Mouse (Mus musculus) heart, embryonic 12.5 days (tissue): ENCODE measurements at regions not wholly inside any gene's neighbourhood (a gene's known extent, or its start where the extent isn't known, plus 50 kb on each side); places are given as distances from the start of the nearest gene placed in this dataset.
A peak's percentile ranks its signal among the peaks of the same experiment; 100 is the strongest.
"Not testable (repeated sequence)": the region's sequence is repeated elsewhere in the genome, so short reads cannot be mapped to it uniquely, and the experiment has no call there.

ENCODE experiments used
- ATAC-seq: fragments of 200-750 bp; cut with Nextera tagmentation; 2 replicates; pipeline ENCODE4 v1.8.0; 2017; ENCODE audit warnings: moderate TSS enrichment, moderate library complexity; ENCODE audit not compliant: insufficient number of reproducible peaks, low FRiP score
- H3K27ac ChIP-seq: fragments of 300-500 bp; sonication (generic); 2 replicates; pipeline ENCODE4 v1.5.1; 2016; ENCODE audit warnings: mild to moderate bottlenecking, moderate library complexity; ENCODE audit not compliant: poor library complexity, severe bottlenecking
- H3K27me3 ChIP-seq: fragments of 300-500 bp; sonication (generic); replicated peaks from 2 replicates; pipeline ENCODE4 v1.6.1; 2016; ENCODE audit warnings: mild to moderate bottlenecking, moderate library complexity
- H3K36me3 ChIP-seq: fragments of 300-500 bp; sonication (generic); 2 replicates; pipeline ENCODE4 v1.6.1; 2016; ENCODE audit warnings: mild to moderate bottlenecking, moderate library complexity
- H3K4me1 ChIP-seq: fragments of 300-500 bp; sonication (generic); replicated peaks from 2 replicates; pipeline ENCODE4 v1.6.1; 2016; ENCODE audit warnings: mild to moderate bottlenecking
- H3K4me2 ChIP-seq: fragments of 300-500 bp; sonication (generic); 2 replicates; pipeline ENCODE4 v1.6.1; 2016; ENCODE audit warnings: mild to moderate bottlenecking, moderate library complexity
- H3K4me3 ChIP-seq: fragments of 300-500 bp; sonication (generic); 2 replicates; pipeline ENCODE4 v1.5.1; 2016; ENCODE audit warnings: mild to moderate bottlenecking
- H3K9ac ChIP-seq: fragments of 300-500 bp; sonication (generic); 2 replicates; pipeline ENCODE4 v1.6.1; 2016; ENCODE audit warnings: mild to moderate bottlenecking, moderate library complexity
- H3K9me3 ChIP-seq: fragments of 300-500 bp; sonication (generic); replicated peaks from 2 replicates; pipeline ENCODE4 v1.6.1; 2016; ENCODE audit warnings: mild to moderate bottlenecking, moderate library complexity
- WGBS: fragments of 180-500 bp; shearing (Covaris S2); methylation state at CpG from one replicate; pipeline ENCODE4 v1.1.7; 2016; 5-methylcytosine and 5-hydroxymethylcytosine counted together

DNA sequence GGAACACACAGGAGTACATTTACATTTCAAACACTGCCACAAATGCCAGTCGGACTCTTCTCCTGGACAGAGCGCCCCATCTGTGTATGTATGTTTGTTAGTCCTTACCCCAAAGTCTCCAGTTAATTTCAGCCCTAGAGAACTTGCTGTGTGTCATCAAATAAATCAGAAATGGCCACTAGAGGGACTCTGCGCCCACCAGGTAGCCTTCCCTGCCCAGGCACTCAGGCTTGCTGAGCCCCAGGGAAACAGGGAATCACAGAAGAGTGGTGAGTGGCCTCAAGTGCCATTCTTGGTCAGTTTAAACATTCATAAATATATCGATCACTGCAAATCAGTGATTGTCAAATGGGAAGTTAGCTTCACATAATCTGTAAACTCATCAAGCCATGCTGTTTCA, 102.8 kb upstream of the Ube2dnl1 start:
- not testable (repeated sequence) for H3K36me3 ChIP-seq, H3K4me3 ChIP-seq, H3K4me2 ChIP-seq, H3K9ac ChIP-seq, H3K9me3 ChIP-seq, ATAC-seq, H3K27ac ChIP-seq, H3K4me1 ChIP-seq, H3K27me3 ChIP-seq
- WGBS = 57% methylated on average over 4 of the region's 4 CpGs

DNA sequence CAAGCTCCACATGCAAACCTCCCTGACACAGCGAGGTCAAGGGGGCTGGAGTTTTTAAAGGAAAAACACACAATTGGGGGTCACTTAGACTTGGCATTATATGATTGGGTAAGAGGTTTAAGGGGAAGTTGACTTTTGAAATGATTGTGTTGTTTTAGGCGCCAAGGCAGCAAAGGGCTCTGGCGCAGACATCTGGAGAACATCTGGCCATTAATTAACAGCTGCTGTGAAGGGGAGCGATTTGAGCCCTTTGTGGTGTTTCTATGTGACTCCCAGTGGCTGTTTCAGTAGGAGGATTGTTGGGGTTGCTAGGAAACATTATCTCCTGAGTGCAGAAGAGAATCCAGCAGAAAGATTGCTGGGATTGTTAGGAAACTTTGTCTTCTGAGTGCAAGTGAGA, 88.5 kb upstream of the Ube2dnl1 start:
- Histone ChIP-seq H3K4me2 (no peak overlapping the region; the same call in 1 of the 2 replicates), H3K36me3 (no peaks in the 10 kb centered on the region), H3K4me1 (no peaks in the 10 kb centered on the region), H3K9me3 (no peaks in the 10 kb centered on the region), H3K27me3 (no peaks in the 10 kb centered on the region), H3K9ac (no peak overlapping the region), H3K27ac (no peak overlapping the region), H3K4me3 (no peak overlapping the region)
- ATAC-seq = no peak
- 33% methylated on average over 4 of the region's 4 CpGs for WGBS

DNA sequence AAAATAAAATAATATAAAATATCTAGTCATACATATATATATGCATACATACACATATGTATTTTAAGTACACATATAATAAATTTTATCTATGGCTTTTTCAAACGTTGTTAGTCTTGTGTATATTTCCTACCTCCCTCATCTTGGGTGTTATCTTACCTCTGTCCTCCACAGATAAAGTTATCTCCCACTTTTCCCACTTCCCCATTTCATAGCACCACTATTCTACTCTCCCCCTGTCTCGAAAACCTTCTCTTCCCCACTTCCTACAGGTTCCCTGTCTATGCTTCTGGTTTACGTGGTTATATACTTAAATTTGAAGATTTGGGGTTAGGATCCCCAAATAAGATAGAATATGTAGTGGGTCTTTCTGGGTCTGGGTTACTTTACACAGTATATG, 67.9 kb upstream of the Ube2dnl1 start:
- Histone ChIP-seq H3K27ac (no peak overlapping the region), H3K9me3 (no peaks in the 10 kb centered on the region), H3K4me3 (no peak overlapping the region), H3K4me2 (no peak overlapping the region), H3K4me1 (no peaks in the 10 kb centered on the region), H3K9ac (no peak overlapping the region), H3K36me3 (no peaks in the 10 kb centered on the region), H3K27me3 (no peaks in the 10 kb centered on the region)
- WGBS = 57% methylated on average over 3 of the region's 3 CpGs
- no peak for ATAC-seq

DNA sequence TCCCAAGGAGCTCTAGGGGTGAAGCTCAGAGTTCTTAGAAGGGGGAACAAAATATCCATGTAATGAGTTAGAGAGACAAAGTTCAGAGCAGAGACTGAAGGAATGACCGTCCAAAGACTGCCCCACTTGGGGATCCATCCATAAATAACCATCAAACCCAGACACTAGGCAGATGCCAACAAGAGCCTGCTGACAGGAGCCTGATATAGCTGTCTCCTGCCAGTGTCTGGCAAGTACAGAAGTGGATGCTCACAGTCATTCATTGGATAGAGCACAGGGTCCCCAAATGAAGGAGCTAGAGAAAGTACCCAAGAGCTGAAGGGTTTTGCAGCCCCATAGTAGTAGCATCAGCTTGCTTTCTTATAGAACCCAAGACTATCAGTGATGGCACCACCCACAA, 61.3 kb upstream of the Ube2dnl1 start:
- 17% methylated on average over 1 of the region's 1 CpGs for WGBS
- no peak for ATAC-seq
- no peak overlapping the region for H3K4me3 ChIP-seq
- H3K4me1 ChIP-seq = no peaks in the 10 kb centered on the region
- H3K9me3 ChIP-seq = no peaks in the 10 kb centered on the region
- no peaks in the 10 kb centered on the region for H3K36me3 ChIP-seq
- H3K9ac ChIP-seq = no peak overlapping the region
- H3K27me3 ChIP-seq = no peaks in the 10 kb centered on the region
- peak overlapping the region; percentile 67 for H3K27ac ChIP-seq
- H3K4me2 ChIP-seq = no peak overlapping the region
